Mouse (Mus musculus): Measurements from ENCODE around the gene Pan3. TPM values are rescaled to one million over a fixed set of nuclear protein-coding genes. Genes with fewer than 3 reads are reported as not detected.

Pan3 gene
- 25.1 and 30.2 TPM in 2 replicates for polyA plus RNA-seq (2012; rRNA removed)

DNA sequence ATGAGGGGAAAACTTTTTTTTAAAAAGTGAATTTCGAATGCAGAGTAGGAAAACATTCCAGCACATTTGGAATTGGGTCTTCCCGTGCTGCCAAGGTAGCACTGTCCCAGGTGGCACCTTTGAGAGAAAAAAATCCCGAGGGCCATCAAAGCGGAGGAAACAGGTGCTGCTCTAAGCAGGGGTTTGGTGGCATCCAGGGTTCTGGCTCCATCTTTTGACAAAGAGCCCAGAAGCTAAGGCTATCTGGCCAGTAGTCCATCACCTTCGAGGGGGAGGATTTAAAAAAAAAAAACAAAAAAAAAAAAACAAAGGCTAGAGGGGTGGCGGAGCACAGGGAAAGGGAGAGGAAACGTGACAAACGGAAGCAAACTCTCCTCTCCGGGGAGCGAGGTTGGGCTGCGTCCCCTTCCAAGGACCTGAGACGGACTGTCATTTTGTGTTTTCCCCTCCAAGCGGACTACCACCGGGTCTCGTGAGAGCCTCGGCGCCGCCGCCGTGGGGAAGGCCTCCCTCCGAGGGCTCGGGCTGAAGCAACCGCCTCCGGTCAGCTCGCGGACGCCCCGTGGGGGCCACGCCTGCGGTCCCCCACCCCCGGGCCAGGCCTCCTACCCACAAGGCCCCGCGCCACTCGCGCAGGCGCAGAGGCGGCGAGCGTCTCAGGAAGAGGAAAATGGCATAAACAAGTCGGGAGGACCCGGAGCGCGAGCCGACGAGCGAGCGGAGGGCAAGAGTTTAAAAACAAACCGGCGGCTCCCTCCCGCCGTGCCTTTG is at the start of gene Pan3:
Gene Pan3 (plus strand): TSS at position 627 of the 771 bp plus-strand sequence.
- WGBS: under 1% methylated on average over 51 of the region's 51 CpGs
- DNase-seq (ENCODE audit: low read depth, low spot score): peak; percentile 73

DNA sequence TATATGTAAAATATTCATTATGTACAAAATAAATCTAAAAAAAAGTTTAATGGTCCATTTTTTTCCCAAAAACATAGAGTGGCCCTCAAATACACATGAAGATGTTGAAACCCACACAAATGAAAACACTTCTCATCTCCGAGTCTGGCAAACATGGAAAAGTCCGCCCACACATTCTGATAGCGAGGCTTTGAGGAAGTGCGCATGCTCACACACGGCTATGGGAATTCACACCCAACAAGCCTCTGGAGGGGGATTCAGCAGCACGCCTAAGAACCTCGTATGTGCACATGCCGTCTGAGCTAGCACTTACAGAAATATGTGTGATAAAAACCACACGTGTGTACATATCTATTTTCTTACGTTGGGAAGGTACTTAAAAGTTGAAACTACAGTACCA is 48.6 kb upstream of the Pan3 start:
- DNase-seq (ENCODE audit: low read depth, low spot score): no peak
- 80% methylated on average over 10 of the region's 10 CpGs for WGBS

DNA sequence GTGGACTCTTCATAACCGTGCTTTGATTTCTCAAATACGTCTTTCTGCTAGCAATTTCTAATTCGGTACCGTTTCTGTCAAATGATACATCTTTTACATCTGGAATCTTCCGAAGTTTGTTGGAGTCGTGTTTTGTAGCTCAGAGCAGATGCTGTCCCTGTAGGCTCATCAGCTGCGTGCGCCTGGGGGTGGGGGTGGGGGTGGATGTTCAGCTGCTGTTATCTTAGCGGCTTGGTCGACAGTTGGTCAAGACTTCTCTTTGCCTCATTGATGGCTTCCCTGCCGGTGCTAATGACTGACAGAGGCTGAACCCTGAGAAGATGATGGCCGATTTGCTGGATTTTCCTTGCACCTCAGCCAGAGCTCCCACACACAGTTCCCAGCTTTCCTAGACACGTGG is 43.1 kb upstream of the Pan3 start:
- WGBS: 80% methylated on average over 13 of the region's 13 CpGs
- DNase-seq (ENCODE audit: low read depth, low spot score): no peak

DNA sequence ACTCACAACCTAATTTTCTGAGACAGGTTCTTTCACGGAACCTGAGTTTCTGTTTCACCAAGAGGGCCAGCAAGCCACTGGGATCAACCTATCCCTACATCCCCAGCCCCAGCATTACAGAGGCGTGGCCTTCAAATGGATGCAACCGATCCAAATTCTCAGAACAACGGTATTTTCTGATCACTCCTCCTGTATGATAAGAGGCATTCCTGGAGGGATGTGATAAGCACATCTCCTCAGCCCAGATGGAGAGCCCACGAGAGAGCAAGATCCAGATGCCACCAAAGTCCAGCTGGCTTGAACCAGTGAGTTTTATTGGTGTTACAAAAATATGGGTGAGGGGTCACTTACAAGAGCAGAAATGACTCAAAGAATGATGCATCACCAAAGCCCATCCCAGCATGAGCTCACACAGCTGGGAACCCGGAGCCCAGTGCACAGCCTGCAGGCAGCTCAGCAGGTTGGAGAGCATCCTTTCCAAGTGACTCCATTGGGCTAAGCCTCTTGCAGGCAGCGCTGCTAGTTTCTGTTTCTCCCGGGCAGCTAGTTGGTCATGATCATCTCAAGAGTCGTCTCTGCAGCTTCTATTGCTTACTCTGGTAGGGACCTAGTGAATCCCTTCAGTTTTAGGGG is 41.5 kb upstream of the Pan3 start:
- WGBS: 64% methylated on average over 9 of the region's 9 CpGs
- no peak for DNase-seq (ENCODE audit: low read depth, low spot score)

DNA sequence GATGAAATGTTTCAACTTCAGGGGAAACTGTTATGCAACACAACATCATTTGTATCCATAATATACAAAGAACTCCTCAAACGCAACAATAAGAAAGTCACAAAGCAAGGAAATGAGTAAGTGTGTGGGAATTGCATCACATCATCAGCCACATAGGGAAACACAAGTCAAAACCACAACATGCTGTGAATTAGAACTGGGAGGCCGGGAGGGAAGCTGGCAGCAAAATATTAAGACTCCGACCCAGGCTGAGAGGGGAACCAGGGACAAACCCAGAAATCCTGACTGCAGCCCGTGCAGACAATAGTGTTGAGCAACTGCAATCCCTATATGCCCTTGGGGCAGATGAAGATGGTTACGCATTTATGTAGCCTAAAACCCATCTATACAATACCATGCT is 40.9 kb upstream of the Pan3 start:
- DNase-seq (ENCODE audit: low read depth, low spot score): no peak

DNA sequence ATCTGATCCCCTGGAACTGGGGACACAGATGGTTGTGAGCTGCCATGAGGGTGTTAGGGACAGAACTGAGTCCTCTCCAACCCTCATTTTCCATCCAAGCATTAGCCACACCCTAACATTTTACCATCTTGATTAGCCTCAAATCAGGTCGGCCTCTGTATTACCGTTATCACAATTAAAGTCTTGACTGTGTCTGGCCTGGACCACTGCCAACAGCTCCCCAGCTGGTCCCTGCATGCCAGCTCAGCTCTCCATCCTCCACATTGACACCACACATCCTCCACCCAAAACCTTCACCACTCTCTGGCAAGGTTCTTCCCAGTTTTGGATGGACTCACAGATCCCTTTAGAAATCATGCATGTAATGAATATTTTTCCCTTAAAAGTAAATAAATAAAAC is 39.2 kb upstream of the Pan3 start:
- WGBS: 25% methylated on average over 2 of the region's 2 CpGs
- no peak for DNase-seq (ENCODE audit: low read depth, low spot score)

More for the DNA sequence above, 40.9 kb upstream of the Pan3 start:
- WGBS: 77% methylated on average over 5 of the region's 5 CpGs

DNA sequence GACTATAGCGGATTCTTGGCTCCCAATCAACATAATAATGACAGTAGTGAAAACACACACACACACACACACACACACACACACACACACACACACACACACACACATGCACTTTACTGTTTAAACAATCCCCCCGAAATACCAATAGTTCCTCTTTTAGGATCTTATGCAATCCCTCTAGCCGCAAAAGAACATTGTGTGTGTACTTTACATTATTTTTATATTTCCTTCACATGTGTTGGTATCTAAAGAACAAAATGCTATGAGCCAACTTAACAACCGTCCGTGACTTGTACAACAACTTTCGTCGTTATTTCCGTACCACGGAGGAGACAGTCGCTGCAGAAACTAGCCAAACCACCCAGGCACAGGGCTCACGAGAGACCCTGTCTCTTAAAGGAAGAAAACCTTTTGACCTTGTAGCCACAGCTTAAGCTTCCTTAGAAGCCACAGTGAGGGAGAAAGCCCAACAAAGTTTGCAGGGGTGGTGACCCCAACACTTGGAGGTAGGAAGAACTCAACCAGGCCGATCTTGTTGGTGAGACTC is 37.2 kb upstream of the Pan3 start:
- WGBS: 48% methylated on average over 12 of the region's 12 CpGs
- no peak for DNase-seq (ENCODE audit: low read depth, low spot score)

DNA sequence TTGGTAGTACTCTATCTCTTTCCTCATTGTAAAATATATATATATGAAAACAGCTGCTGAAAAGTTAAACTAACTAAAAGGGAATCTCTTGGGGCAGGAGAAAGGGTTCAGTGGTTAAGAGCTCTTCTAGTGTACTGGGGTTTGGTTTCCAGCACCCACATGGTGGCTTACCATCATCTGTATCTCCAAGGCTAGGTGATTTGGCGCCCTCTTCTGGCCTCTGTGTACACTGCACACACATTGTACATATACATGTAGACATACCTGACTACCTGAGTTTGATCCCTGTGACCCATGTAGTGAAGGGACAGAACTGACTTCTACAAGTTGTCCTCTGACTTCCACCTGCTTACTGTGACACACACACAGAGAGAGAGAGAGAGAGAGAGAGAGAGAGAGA is 34.9 kb upstream of the Pan3 start:
- no peak for DNase-seq (ENCODE audit: low read depth, low spot score)
- 29% methylated on average over 1 of the region's 1 CpGs for WGBS

DNA sequence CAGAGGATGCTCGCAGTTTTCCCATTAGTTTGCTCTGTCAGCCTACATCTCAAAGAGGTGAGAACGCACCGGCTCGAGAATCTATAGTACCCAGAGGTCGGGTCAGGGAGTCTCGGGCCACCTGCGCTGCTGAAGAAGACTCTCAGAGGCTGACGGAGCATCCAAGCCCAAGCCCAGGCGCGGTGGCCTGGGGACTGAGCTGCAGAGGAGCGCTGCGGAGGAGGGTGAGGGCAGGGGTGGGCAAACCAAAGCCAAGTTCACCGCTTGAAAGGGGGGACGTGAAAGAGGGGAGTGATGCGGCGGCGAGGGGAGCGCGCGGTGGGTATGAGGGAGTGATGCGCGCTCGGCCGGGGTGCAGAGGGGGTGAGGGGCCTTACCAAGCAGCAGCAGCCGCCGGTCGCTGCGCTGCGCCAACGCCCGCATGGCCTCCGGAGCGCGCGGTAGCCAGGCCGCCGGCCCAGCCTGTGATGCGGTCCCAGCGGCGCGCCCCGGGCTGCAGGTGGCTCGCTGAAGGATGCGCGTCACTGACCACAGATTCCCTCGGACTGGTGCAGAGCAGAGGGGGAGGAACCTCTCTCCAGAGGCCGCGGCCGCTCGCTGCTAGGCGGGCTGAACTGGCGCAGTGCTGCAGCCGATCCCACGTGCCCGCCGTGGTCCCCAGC is 30.0 kb upstream of the Pan3 start, which contains the start of gene Flt3:
Gene Flt3 (minus strand): TSS at position 647 of the 662 bp plus-strand sequence.
- 2% methylated on average over 56 of the region's 56 CpGs for WGBS
- DNase-seq (ENCODE audit: low read depth, low spot score): no peak

DNA sequence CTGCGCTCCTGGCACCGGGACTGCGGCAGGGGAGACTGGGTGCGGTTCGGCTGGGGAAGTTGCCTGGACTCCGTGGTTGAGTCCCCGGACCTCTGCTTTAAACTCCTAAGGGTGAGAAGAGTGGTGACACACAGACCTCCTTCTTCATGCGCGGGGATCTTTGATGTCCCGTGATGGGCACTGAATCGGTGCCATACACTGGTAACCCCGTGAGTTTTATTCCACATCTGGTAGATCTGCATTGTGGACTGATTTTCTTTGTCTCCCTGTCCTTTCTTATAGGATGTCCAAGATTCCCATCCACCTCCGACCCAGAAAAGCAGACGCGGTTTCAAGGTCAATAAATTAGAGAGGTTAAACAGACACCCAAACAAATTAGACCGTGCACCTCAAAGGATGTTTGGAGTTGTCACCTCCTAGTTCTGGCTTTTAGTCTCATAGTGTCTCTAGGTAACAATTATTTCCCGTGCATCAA is 29.4 kb upstream of the Pan3 start:
- WGBS: 2% methylated on average over 17 of the region's 17 CpGs

DNA sequence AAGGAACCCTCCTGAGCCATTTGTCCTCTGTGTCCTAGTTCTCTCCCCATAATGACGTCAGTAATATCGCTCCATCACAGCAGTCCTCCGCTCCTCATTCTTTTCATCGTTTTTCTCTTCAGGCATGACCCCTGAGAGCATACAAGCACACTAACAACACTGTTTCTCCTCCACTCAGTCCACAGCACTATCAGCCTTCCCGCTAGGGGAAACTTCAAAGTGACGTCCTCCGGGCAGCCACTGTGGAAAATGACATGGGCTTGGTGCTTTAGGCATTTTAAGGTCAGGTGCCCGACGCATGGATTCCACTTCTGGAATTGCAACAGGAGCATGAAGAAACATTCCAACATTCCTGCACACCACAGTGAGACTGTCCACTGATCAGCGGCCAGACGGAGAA is 28.9 kb upstream of the Pan3 start:
- WGBS: 30% methylated on average over 11 of the region's 11 CpGs
- DNase-seq (ENCODE audit: low read depth, low spot score): no peak

More for the DNA sequence above, 29.4 kb upstream of the Pan3 start:
- DNase-seq (ENCODE audit: low read depth, low spot score): no peak

DNA sequence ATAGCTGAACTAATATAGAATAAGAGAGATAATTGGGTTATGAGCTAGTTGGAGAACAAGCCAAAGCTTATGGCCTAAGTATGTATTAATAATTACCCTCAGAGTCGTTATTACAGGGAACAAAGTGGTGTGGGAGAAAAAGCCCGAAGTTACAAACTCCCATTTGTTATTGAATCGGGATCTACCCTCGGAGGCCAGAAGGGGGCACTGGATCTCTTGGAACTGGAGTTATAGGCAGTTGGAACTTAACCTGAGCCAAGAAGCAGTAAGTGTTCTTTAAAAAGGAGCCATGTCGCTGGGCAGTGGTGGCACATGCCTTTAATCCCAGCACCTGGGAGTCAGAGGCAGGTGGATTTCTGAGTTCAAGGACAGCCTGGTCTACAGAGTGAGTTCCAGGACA is 27.5 kb upstream of the Pan3 start:
- 14% methylated on average over 5 of the region's 5 CpGs for whole genome bisulfite sequencing
- peak; percentile 8 for DNase-seq (ENCODE audit: low read depth, low spot score)

DNA sequence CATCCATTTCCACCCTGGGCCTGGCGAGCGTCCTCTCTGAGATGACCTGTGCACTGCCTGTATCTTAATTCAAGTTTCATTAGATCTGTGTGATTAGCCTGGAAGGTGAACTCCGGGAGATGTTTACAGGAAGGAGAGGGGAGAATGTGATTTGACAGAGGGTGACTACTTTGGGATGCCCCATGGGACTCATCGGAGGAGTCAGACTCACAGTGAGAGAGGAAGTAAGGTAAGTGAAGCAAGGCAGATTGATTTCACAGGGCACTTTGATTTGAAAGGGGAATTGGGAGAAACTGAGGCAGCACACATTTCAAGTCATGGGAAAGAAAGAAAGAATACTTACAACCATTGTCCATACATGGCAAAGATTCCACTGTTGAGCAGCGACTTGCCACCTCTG is 23.8 kb upstream of the Pan3 start:
- WGBS: 72% methylated on average over 5 of the region's 5 CpGs
- DNase-seq (ENCODE audit: low read depth, low spot score): no peak

DNA sequence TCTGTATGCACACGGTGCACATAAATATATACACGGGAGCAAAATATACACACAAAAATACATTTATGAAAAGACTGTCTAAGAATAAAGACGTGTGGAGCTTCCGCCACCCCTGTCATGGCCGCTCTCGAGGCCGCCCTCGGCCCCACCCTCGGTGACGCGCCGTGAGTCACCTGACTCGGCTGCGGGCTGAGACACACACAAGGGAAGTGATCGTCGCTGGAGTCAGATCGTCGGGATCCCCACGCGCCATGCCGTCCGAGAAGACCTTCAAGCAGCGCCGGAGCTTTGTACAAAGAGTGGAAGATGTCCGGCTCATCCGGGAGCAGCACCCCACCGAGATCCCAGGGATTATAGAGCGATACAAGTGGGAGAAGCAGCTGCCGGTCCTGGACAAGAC is 21.2 kb upstream of the Pan3 start:
- 57% methylated on average over 29 of the region's 29 CpGs for WGBS
- no peak for DNase-seq (ENCODE audit: low read depth, low spot score)

DNA sequence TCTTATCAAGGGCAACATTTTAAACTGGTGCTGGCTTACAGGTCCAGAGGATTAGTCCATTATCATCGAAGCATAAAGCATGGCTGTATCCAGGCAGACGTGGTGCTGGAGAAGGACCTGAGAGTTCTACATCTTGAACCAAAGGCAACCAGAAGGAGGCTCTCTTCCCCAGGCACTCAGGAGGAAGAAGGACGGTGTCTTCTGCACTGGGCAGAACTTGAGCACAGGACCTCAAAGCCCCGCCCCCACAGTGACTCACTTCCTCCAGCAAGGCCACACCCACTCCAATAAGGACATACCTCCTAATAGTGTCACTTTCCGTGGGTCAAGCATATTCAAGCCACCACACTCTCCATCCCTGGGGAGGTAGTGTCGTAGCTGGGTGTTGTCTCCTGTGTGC is 19.4 kb upstream of the Pan3 start:
- DNase-seq (ENCODE audit: low read depth, low spot score): no peak
- 84% methylated on average over 6 of the region's 6 CpGs for WGBS

DNA sequence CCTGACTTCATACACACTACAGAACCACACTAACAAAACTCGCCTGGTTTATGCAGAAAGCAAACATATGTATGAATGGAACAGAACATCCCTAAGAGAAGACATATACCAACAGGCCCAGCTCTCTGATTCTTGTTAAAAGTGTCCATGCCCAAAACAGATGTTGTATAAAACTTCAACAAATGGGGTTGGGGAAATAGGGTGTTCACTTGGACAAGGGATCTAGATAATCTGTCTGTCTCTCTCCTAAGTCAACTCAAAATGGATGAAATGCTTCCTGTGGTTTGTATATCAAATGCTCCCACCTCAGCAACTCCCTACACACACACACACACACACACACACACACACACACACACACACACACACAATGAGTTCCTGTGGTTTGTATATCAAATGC is 12.0 kb upstream of the Pan3 start:
- WGBS: 90% methylated on average over 1 of the region's 1 CpGs
- DNase-seq (ENCODE audit: low read depth, low spot score): no peak

DNA sequence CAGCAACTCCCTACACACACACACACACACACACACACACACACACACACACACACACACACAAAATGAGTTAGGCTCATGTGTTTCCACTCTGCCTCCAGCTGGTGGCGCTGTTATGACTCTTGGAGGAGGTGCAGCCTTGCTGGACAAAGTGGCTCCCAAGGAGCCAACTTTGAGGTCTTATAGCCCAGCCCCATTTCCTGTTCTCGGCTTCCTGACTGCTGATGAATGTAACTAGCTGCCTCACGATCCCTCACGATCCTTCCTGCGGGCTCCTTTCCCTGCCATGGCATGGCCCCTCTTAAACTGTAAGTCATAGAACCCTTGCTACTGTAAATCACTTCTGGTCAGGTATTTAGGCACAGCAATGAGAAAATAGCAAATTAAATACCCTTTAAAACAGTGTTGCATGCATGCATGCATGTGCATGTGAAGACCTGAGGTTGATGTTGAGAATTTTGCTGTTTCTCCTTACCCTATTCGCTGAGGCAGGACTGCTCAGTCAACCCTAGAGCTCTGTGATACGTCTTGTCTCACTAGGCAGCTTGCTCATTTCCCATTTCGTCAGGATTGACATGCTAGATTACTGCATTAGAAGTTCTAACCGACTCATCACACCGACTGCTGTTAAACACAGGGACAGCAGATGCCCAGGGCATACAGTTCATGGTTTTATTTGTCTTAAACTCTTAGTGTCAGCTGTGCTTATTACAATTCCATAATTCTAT is 11.4 kb upstream of the Pan3 start:
- 47% methylated on average over 10 of the region's 10 CpGs for WGBS
- DNase-seq (ENCODE audit: low read depth, low spot score): no peak

DNA sequence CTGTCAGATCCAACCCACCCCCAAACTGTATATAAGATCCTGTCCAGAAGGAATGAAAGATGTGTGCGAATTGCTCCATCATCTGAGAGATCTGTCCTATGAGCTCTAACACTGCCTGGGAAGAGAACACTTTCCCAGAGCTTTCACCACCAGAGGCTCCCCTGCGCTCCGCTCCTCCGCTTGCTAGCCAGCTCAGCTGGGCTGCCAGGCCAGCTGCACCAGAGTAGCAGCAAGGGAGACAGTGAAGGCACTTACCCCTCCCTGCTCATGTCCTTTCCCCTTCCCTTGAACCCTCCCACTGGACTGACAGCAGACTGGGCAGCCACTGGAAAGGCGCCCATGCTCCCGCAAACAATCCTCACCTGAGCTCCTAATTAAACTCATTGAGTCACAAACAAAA is 6.3 kb upstream of the Pan3 start:
- 53% methylated on average over 6 of the region's 6 CpGs for WGBS

DNA sequence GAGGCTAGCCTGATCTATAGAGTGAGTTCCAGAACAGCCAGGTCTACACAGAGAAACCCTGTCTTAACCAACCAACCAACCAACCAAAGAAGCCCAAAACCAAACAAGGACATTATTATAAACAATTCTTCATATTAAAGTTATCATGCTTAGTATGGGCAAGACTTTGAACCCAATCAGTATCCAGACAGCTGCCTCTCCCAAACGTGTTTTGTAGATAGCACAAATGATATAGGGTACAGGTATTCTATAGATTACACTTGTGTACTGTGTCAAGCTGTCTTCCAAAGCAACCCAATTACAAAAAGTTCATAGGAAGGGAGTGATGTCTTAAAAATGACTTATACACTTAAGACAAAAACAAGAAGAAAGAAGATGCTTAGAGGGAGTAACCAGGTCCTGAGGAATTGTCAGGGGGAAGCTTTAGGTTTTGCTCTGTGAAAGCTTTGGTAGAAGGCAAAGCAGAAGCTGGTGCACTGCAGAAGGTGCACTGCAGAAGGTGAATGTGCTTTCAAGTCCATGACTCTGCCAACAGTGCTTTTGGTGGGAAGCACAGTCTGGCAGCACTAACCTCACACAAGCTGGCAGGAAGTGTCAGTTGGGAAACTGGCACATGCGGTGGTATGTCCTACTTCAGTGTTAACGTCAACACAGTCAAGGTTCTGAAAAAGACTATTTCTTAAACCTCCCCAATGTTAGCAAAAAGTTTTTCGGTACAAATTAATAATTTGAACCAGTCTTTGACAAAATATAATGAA is 3.7 kb upstream of the Pan3 start:
- 65% methylated on average over 4 of the region's 4 CpGs for WGBS
- no peak for DNase-seq (ENCODE audit: low read depth, low spot score)

More for the DNA sequence above, 6.3 kb upstream of the Pan3 start:
- DNase-seq (ENCODE audit: low read depth, low spot score): no peak
